Mouse (Mus musculus): ENCODE data around the gene Lsamp.

Gene Lsamp

GRCm38 (mm10) chr16:41787146-41787545 lies 1803.0 kb downstream of the Lsamp start:
- DNase-seq: no peak

GRCm38 (mm10) chr16:41790016-41790415 lies 1805.9 kb downstream of the Lsamp start:
- no peak for DNase-seq

- no peak for DNase-seq
These were observed 1836.2 kb downstream of the Lsamp start for GRCm38 (mm10) chr16:41820369-41820768.

- DNase-seq: no peak
These were observed 1842.9 kb downstream of the Lsamp start for GRCm38 (mm10) chr16:41826899-41827604.

GRCm38 (mm10) chr16:41827605-41827948 lies 1843.4 kb downstream of the Lsamp start:
- no peak for DNase-seq

- DNase-seq: no peak
These were observed 1850.5 kb downstream of the Lsamp start for GRCm38 (mm10) chr16:41834637-41835036.

- DNase-seq: no peak
These were observed 1851.6 kb downstream of the Lsamp start for GRCm38 (mm10) chr16:41835745-41836144.

- no peak for DNase-seq
These were observed 1855.7 kb downstream of the Lsamp start for GRCm38 (mm10) chr16:41839751-41840404.

GRCm38 (mm10) chr16:41846903-41847302 lies 1862.7 kb downstream of the Lsamp start:
- DNase-seq: no peak

GRCm38 (mm10) chr16:41871917-41872593 lies 1887.9 kb downstream of the Lsamp start:
- no peak for DNase-seq

GRCm38 (mm10) chr16:41888546-41889165 lies 1904.5 kb downstream of the Lsamp start:
- no peak for DNase-seq

- no peak for DNase-seq
These were observed 1916.6 kb downstream of the Lsamp start for GRCm38 (mm10) chr16:41900783-41901182.

- no peak for DNase-seq
These were observed 1919.5 kb downstream of the Lsamp start for GRCm38 (mm10) chr16:41903654-41904053.

GRCm38 (mm10) chr16:41912584-41913193 lies 1928.5 kb downstream of the Lsamp start:
- no peak for DNase-seq

- DNase-seq: no peak
These were observed 1929.2 kb downstream of the Lsamp start for GRCm38 (mm10) chr16:41913346-41913745.

GRCm38 (mm10) chr16:41916342-41916741 lies 1932.2 kb downstream of the Lsamp start:
- no peak for DNase-seq

GRCm38 (mm10) chr16:41917057-41917821 lies 1933.1 kb downstream of the Lsamp start:
- no peak for DNase-seq

- DNase-seq: no peak
These were observed 1945.4 kb downstream of the Lsamp start for GRCm38 (mm10) chr16:41929546-41929945.

- DNase-seq: no peak
These were observed 1951.5 kb downstream of the Lsamp start for GRCm38 (mm10) chr16:41935701-41936100.

GRCm38 (mm10) chr16:41936908-41937595 lies 1952.9 kb downstream of the Lsamp start:
- DNase-seq: no peak

- DNase-seq: no peak
These were observed 1953.4 kb downstream of the Lsamp start for GRCm38 (mm10) chr16:41937596-41937990.

- no peak for DNase-seq
These were observed 1954.1 kb downstream of the Lsamp start for GRCm38 (mm10) chr16:41938258-41938657.
